In the genomic region with DNA sequence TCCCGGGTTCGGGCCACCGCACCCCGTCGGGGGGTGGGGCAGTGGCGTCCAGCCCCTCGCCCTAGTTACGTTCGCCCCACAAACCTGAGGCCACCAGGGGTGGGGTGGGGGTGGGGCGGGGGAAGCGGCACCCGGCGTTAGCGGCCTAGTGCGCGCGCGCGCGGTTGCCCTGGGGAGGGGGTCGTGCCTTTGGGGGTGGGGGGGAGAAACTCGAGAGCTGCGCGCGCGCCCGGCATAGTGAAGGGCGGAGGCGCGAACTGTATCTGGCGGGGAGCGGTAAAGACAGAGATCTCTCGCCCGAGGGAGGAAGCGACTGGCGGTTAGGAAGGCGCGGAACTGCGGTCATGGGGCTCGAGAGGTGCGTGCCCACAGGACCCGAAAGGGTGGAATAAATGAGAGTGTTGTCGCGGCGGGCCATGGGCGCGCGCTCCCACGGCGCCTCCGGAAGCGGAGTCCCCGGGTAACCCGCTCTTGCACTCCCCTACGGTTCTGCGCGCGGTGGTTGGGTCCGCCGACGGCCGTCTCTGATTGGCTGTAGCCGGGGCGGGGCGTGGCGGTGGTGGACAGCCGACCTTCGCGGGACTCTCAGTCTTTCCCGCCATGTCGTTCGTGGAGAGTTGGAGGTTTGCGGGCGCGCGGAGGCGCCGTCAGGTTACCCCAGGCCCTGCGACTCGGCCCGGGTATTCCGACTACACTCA, we compare ENCODE assay signal across 8 mouse cellular contexts. TPM values are rescaled to one million over a fixed set of nuclear protein-coding genes. Genes with fewer than 3 reads are reported as not detected.
A peak's percentile ranks its signal among the peaks of the same experiment; 100 is the strongest.
DNase-seq lines count a peak whose midpoint lies in the region; ATAC-seq lines count a peak whose summit lies in the region.

Gene Arl6ip6 (plus strand): TSS at position 204 of the 698 bp plus-strand sequence.

- peak; percentile 95 for DNase-seq in R1 (ENCODE audit: low read depth, low spot score)
- peak; percentile 99 for DNase-seq in cerebellum, postnatal 25 days
- peak; percentile 97 to 99 for DNase-seq in frontal cortex, postnatal 25 days (ENCODE audit: low spot score in 2 of 2)
- peak; percentile 94 for DNase-seq in hindbrain, embryonic 14.5 days (ENCODE audit: low spot score)
- peak; percentile 97 for DNase-seq in layer of hippocampus, postnatal 36 days
- DNase-seq in lung, postnatal 36 days: peak; percentile 98
- DNase-seq in retina, postnatal 1 day: peak; percentile 97
- peak; percentile 97 to 99 for DNase-seq in urinary bladder, adult 18-20 months (ENCODE audit: low spot score in 2 of 2)

- H3K27ac ChIP-seq in hindbrain, embryonic 14.5 days: peak within 1 kb of the TSS; percentile 97

- peak within 1 kb of the TSS; percentile 77 for H3K9ac ChIP-seq in hindbrain, embryonic 14.5 days

- no peaks in the 10 kb centered on the region for H3K9me3 ChIP-seq in hindbrain, embryonic 14.5 days (ENCODE audit: control insufficient read depth, low read length)

- H3K4me3 ChIP-seq in hindbrain, embryonic 14.5 days (replicated peaks; ENCODE audit: low read length): peak within 1 kb of the TSS; percentile 99

- H3K4me2 ChIP-seq in hindbrain, embryonic 14.5 days (replicated peaks): peak within 1 kb of the TSS; percentile 82

- no peaks in the 10 kb centered on the region for H3K27me3 ChIP-seq in hindbrain, embryonic 14.5 days (ENCODE audit: control insufficient read depth, insufficient read depth, low read length)

- WGBS in hindbrain, embryonic 14.5 days: under 1% methylated on average over 70 of the region's 82 CpGs

- peak; percentile 91 for ATAC-seq in hindbrain, embryonic 14.5 days (ENCODE audit: low FRiP score)

- H3K36me3 ChIP-seq in hindbrain, embryonic 14.5 days (replicated peaks; ENCODE audit: control insufficient read depth, insufficient read depth): peaks cover 45% of the 10 kb centered on the region

- H3K4me1 ChIP-seq in hindbrain, embryonic 14.5 days (replicated peaks; ENCODE audit: control insufficient read depth, insufficient read depth, low read length): peaks cover 21% of the 10 kb centered on the region

RNA-seq across cellular contexts. Expression of gene Arl6ip6, which starts in this region (rescaled TPM):
- 27.4 and 31.2 TPM in 2 replicates for polyA plus RNA-seq in hindbrain, embryonic 14.5 days (2014; fragmentation: Nextera tagmentation; extraction: Ambion mirVana)
- 10 to 100 TPM; 12.3 to 13.7 TPM for total RNA-seq in layer of hippocampus, postnatal 36 days (2021)

Comparison
In these comparisons a context has a peak if more than half of its experiments do, and no peak if none do; other contexts are left out.
1. Peak in every context shown above with its lines: DNase-seq, ATAC-seq, H3K4me3 ChIP-seq and H3K27ac ChIP-seq.